Mouse (Mus musculus) MEL (cell line): ENCODE data around the gene Ttc3. TPM values are rescaled to one million over a fixed set of nuclear protein-coding genes. Genes with fewer than 3 reads are reported as not detected.

Experiments used
- DNase-seq: peaks from one replicate; pipeline ENCODE4 v3.0.0; 2011; ENCODE audit warnings: low read depth, low spot score
- H3K27ac ChIP-seq: 2 replicates; pipeline ENCODE4 v1.5.1; 2012; ENCODE audit warnings: low read depth, mild to moderate bottlenecking, control low read depth, low read length, moderate library complexity; ENCODE audit not compliant: control insufficient read depth
- H3K27me3 ChIP-seq, 2 experiments: fragments of 150-350 bp in 1 of 2; sonication (generic) in 1 of 2; 2 replicates each; pipeline ENCODE4 v1.6.1; 2012; ENCODE audit warnings: low read length in 2 of 2, mild to moderate bottlenecking in 2 of 2, improper control_type of control experiment in 1 of 2, moderate library complexity in 1 of 2; ENCODE audit not compliant: insufficient read depth in 2 of 2, control insufficient read depth in 1 of 2
- H3K36me3 ChIP-seq, 2 experiments: 2 replicates each; pipeline ENCODE4 v1.6.1; 2012 to 2014; ENCODE audit warnings: low read length in 2 of 2, improper control_type of control experiment in 1 of 2, inconsistent platforms in 1 of 2, mild to moderate bottlenecking in 1 of 2; ENCODE audit not compliant: insufficient read depth in 2 of 2, control insufficient read depth in 1 of 2
- H3K4me1 ChIP-seq, 2 experiments: fragments of 150-350 bp in 1 of 2; sonication (generic) in 1 of 2; 2 replicates each; pipeline ENCODE4 v1.6.1; 2012; ENCODE audit warnings: low read length in 2 of 2, improper control_type of control experiment in 1 of 2, mild to moderate bottlenecking in 1 of 2; ENCODE audit not compliant: insufficient read depth in 2 of 2, control insufficient read depth in 1 of 2
- H3K4me3 ChIP-seq, 2 experiments: fragments of 150-350 bp in 1 of 2; sonication (generic) in 1 of 2; 2 replicates each; pipeline ENCODE4 v1.5.1; 2012; ENCODE audit warnings: low read depth in 2 of 2, low read length in 2 of 2, mild to moderate bottlenecking in 2 of 2, moderate library complexity in 2 of 2, control low read depth in 1 of 2, improper control_type of control experiment in 1 of 2; ENCODE audit not compliant: control insufficient read depth in 1 of 2, insufficient read depth in 1 of 2
- H3K79me2 ChIP-seq: 2 replicates; pipeline ENCODE4 v1.6.1; 2012; ENCODE audit warnings: mild to moderate bottlenecking, low read length, moderate library complexity; ENCODE audit not compliant: control insufficient read depth, poor library complexity, insufficient read depth
- H3K9ac ChIP-seq: 2 replicates; pipeline ENCODE4 v1.6.1; 2012; ENCODE audit warnings: low read depth, mild to moderate bottlenecking, control low read depth, low read length, moderate library complexity; ENCODE audit not compliant: control insufficient read depth, poor library complexity, severe bottlenecking
- H3K9me3 ChIP-seq: fragments of 150-350 bp; sonication (generic); replicated peaks from 2 replicates; pipeline ENCODE4 v1.6.1; 2012; ENCODE audit warnings: mild to moderate bottlenecking, low read length, improper control_type of control experiment, moderate library complexity; ENCODE audit not compliant: insufficient read depth
- CHD1 ChIP-seq: IDR thresholded peaks from 2 replicates; pipeline ENCODE4 v1.6.1; 2012; ENCODE audit warnings: low read depth, mild to moderate bottlenecking, inconsistent platforms, low read length, improper control_type of control experiment
- CTCF ChIP-seq, 3 experiments: IDR thresholded peaks in 2 of 3; conservative IDR thresholded peaks in 1 of 3; 2 replicates each; pipeline ENCODE4 v1.5.1; 2011 to 2012; ENCODE audit warnings: low read length in 3 of 3, low read depth in 2 of 3, mild to moderate bottlenecking in 2 of 3, improper control_type of control experiment in 1 of 3, inconsistent platforms in 1 of 3, mixed read lengths in 1 of 3, moderate library complexity in 1 of 3; ENCODE audit not compliant: control insufficient read depth in 1 of 3, insufficient read depth in 1 of 3, poor library complexity in 1 of 3, severe bottlenecking in 1 of 3
- GATA1 ChIP-seq: IDR thresholded peaks from 2 replicates; pipeline ENCODE4 v1.6.1; 2011; ENCODE audit warnings: low read depth, low read length, improper control_type of control experiment
- JUND ChIP-seq: IDR thresholded peaks from 2 replicates; pipeline ENCODE4 v1.6.1; 2011; ENCODE audit warnings: low read depth, mild to moderate bottlenecking, improper control_type of control experiment, low read length
- KAT2A ChIP-seq: conservative IDR thresholded peaks from 2 replicates; pipeline ENCODE4 v1.6.1; 2012; ENCODE audit warnings: low read depth, low read length, improper control_type of control experiment, inconsistent platforms
- MAX ChIP-seq: IDR thresholded peaks from 2 replicates; pipeline ENCODE4 v1.6.1; 2011; ENCODE audit warnings: low read length, improper control_type of control experiment
- MXI1 ChIP-seq: IDR thresholded peaks from 2 replicates; pipeline ENCODE4 v1.6.1; 2011; ENCODE audit warnings: mild to moderate bottlenecking, low read depth, low read length, improper control_type of control experiment
- NELFE ChIP-seq: IDR thresholded peaks from 2 replicates; pipeline ENCODE4 v1.6.1; 2011; ENCODE audit warnings: low read depth, low read length, improper control_type of control experiment
- NRF1 ChIP-seq: IDR thresholded peaks from 2 replicates; pipeline ENCODE4 v1.6.1; 2014; ENCODE audit warnings: low read depth, mild to moderate bottlenecking, inconsistent platforms, low read length, improper control_type of control experiment, moderate library complexity; ENCODE audit not compliant: poor library complexity, insufficient read depth, severe bottlenecking
- POLR2AphosphoS5 ChIP-seq: IDR thresholded peaks from 2 replicates; pipeline ENCODE4 v1.6.1; 2012; ENCODE audit warnings: low read depth, borderline replicate concordance, mild to moderate bottlenecking, inconsistent platforms, low read length, moderate library complexity, mixed read lengths
- RAD21 ChIP-seq: IDR thresholded peaks from 2 replicates; pipeline ENCODE4 v1.6.1; 2011; ENCODE audit warnings: mild to moderate bottlenecking, low read depth, low read length, improper control_type of control experiment
- SMC3 ChIP-seq: IDR thresholded peaks from 2 replicates; pipeline ENCODE4 v1.6.1; 2011; ENCODE audit warnings: low read depth, low read length, improper control_type of control experiment
- TBP ChIP-seq: IDR thresholded peaks from 2 replicates; pipeline ENCODE4 v1.8.0; 2011; ENCODE audit warnings: low read depth, low read length, improper control_type of control experiment
- TCF12 ChIP-seq: IDR thresholded peaks from 2 replicates; pipeline ENCODE4 v1.6.1; 2014; ENCODE audit warnings: low read depth, mild to moderate bottlenecking, inconsistent platforms, low read length, improper control_type of control experiment, moderate library complexity
- ZC3H11A ChIP-seq: IDR thresholded peaks from 2 replicates; pipeline ENCODE4 v1.6.1; 2012; ENCODE audit warnings: low read depth, mild to moderate bottlenecking, inconsistent platforms, low read length, improper control_type of control experiment
- polyA plus RNA-seq, 2 experiments: library from polyadenylated mRNA; stranded (reverse) in 1 of 2; unstranded in 1 of 2; fragments of >175 nt in 1 of 2; fragments of >200 nt in 1 of 2; gene quantifications; 2 replicates each; pipeline versions ENCODE4 v1.2.1 to v1.2.4; 2012; ENCODE audit warnings: low replicate concordance in 2 of 2, low read depth in 1 of 2; ENCODE audit not compliant: insufficient read length in 2 of 2, insufficient read depth in 1 of 2, missing spikeins in 1 of 2
- total RNA-seq: library from RNA; depleted of rRNA; stranded (reverse); fragments of 300-350 nt; gene quantifications from 2 replicates; pipeline ENCODE4 v1.2.3, GENCODE M21; 2012

Ttc3 gene
- total and polyA plus RNA-seq, 3 experiments: 46.4 to 352 (median 47.5) TPM

DNA sequence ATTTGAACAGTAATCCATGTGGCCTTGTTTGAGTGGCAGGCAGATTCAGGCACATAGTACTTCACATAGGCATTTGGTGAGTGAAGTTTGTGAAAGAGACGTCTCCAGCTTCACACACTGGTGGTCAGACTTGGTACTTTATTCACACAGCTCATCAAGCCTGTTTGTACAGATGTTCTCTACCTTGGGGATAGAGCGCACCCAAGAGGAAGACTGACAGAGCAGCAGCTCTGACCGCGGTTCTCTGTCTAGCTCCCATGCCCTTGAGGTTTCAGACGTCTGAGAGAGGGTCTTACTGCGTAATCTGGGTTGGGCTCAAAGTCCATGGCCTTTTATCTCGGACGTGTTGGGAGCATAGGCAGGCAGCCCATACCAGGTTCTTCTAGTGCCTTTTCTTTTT is 78.7 kb downstream of the Ttc3 start:
- H3K79me2 ChIP-seq: no peaks in the 10 kb centered on the region
- TF ChIP-seq MXI1: no peak
- peak in 2 of 3 experiments; percentile 27 to 35; a peak in 3 of 6 replicates for TF ChIP-seq CTCF (IDR thresholded peaks at IDR 0.05 in 2 of 3, conservative IDR thresholded peaks at IDR 0.05 in 1 of 3; ENCODE audit: control insufficient read depth in 1 of 3, insufficient read depth in 1 of 3, low read depth in 2 of 3, low read length in 3 of 3, poor library complexity in 1 of 3, severe bottlenecking in 1 of 3)
- TF ChIP-seq RAD21: peak; percentile 39
- TF ChIP-seq SMC3: peak; percentile 15; the same call in 1 of the 2 replicates
- TF ChIP-seq POLR2AphosphoS5: no peak
- no peak for TF ChIP-seq JUND
- TF ChIP-seq KAT2A: no peak
- no peak for TF ChIP-seq TCF12

DNA sequence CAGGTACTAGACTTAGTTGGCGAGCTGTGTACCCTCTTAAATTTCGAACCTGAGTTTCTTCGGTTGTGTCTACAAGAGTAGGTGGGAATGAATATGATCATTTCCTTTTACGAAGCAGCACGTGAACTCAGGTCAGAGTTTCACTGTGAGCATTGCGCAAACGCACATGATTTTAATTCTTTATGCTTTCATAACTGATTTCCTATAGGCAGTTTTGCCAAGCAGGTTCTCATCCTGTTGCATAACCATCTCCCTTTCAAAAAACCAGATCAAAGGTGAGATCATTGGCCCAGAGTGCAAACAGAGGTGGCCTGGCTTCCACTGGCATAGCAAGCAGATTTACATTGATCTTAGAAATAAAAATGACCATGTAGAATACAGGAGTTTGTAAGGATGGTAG is 79.2 kb downstream of the Ttc3 start:
- DNase-seq: no peak
- no peak for TF ChIP-seq NELFE
- no peak for TF ChIP-seq GATA1
- no peak for TF ChIP-seq TBP
- TF ChIP-seq, all 39 proteins: peak for 0
- Histone ChIP-seq H3K4me3 (no peak overlapping the region), H3K27me3 (no peaks in the 10 kb centered on the region), H3K36me3 (peaks cover 0 to 29% of the 10 kb centered on the region in 2 experiments; a peak in 2 of 4 replicates), H3K9ac (no peak overlapping the region), H3K4me1 (no peaks in the 10 kb centered on the region), H3K27ac (no peak overlapping the region), H3K79me2 (no peaks in the 10 kb centered on the region), H3K9me3 (no peaks in the 10 kb centered on the region)

More for the DNA sequence above, 78.7 kb downstream of the Ttc3 start:
- H3K4me3 ChIP-seq: no peak overlapping the region
- H3K36me3 ChIP-seq: peaks cover 0 to 33% of the 10 kb centered on the region in 2 experiments; a peak in 2 of 4 replicates
- no peaks in the 10 kb centered on the region for H3K27me3 ChIP-seq
- no peaks in the 10 kb centered on the region for H3K9me3 ChIP-seq
- peak; percentile 23 for DNase-seq
- no peak overlapping the region for H3K9ac ChIP-seq
- H3K27ac ChIP-seq: no peak overlapping the region
- no peaks in the 10 kb centered on the region for H3K4me1 ChIP-seq

DNA sequence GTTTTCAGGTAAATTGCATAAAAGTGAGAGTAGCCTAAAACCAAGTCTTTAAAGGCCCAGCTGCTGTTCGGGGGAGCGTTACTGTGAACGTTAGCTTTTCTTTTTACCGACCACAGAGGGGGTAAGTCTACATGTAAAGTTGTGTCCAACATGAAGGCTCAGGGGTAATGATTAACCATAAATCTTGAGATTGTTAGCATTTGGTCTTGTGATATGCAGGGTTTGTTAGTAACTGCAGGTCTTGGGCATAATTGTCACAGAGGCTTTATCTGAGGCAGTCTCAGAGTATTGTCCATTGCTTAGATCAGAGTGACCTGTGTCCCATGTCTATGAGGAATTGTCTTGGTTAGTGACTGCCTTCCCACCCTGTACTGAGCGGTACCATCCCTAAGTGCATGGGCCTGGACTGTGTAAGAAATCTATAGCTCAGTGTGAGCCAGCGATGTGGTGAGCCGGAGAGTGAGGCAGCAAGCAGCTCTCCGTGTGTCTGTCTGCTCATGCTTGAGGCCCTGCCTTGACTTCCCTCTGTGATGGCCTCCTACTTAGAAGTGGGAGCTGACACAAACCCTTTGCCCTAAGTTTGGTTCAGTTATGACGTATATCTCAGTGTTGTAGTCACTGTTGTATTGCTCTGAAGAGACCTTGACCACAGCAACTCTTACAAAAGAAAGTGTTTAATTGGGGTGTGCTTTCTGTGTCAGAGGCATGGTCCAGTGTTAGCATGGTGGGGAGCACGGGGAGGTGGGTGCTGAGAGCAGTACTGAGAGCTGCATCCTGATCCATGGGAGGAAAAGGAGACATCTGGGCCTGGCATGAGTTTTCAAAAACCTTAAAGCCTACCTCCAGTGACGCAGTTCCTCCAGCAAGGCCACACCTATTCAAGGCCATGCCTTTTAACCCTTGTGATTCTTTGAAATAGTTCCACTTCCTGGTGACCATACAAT is 81.4 kb downstream of the Ttc3 start:
- Histone ChIP-seq H3K36me3 (peaks cover 0 to 24% of the 10 kb centered on the region in 2 experiments; a peak in 2 of 4 replicates), H3K27me3 (no peaks in the 10 kb centered on the region), H3K9me3 (no peaks in the 10 kb centered on the region), H3K27ac (no peak overlapping the region), H3K4me3 (no peak overlapping the region), H3K4me1 (no peaks in the 10 kb centered on the region), H3K79me2 (no peaks in the 10 kb centered on the region), H3K9ac (no peak overlapping the region)
- TF ChIP-seq CHD1 (no peak), MXI1 (no peak), JUND (no peak), NELFE (no peak), ZC3H11A (no peak), MAX (no peak), RAD21 (no peak), POLR2AphosphoS5 (no peak), NRF1 (no peak)
- no peak for DNase-seq
